Mouse (Mus musculus): ENCODE results near the gene Dpp4. TPM values are rescaled to one million over a fixed set of nuclear protein-coding genes. Genes with fewer than 3 reads are reported as not detected.

Gene Dpp4
- polyA plus RNA-seq, 1 experiment, result 23.5 TPM

- Histone ChIP-seq H3K27me3 (ENCODE audit: control insufficient read depth, insufficient read depth, low read length) (no peaks in the 10 kb centered on the region), H3K36me3 (ENCODE audit: control insufficient read depth, insufficient read depth, low read length) (peaks cover 27% of the 10 kb centered on the region), H3K27ac (ENCODE audit: control insufficient read depth, insufficient read depth, low read length) (no peak overlapping the region), H3K4me3 (ENCODE audit: control insufficient read depth, insufficient read depth, low read length) (no peak overlapping the region), H3K4me1 (replicated peaks; ENCODE audit: control insufficient read depth, insufficient read depth, low read length) (no peaks in the 10 kb centered on the region)
- TF ChIP-seq CTCF (IDR thresholded peaks at IDR 0.05; ENCODE audit: borderline replicate concordance, control insufficient read depth, extremely low read depth, insufficient read depth, low read length, poor library complexity) (no peak), POLR2A (IDR thresholded peaks at IDR 0.05; ENCODE audit: control insufficient read depth, extremely low read depth, insufficient read depth, low read length, poor library complexity) (no peak)
- DNase-seq, result no peak
- WGBS, result 90% methylated on average over 2 of the region's 2 CpGs
These were observed 42.0 kb downstream of the Dpp4 start for GRCm38 (mm10) chr2:62370048-62370447.

GRCm38 (mm10) chr2:62368349-62369053 lies 43.5 kb downstream of the Dpp4 start:
- DNase-seq, result no peak
- no peaks in the 10 kb centered on the region for H3K4me1 ChIP-seq (replicated peaks; ENCODE audit: control insufficient read depth, insufficient read depth, low read length)
- peaks cover 20% of the 10 kb centered on the region for H3K36me3 ChIP-seq (ENCODE audit: control insufficient read depth, insufficient read depth, low read length)
- H3K4me3 ChIP-seq (ENCODE audit: control insufficient read depth, insufficient read depth, low read length), result no peak overlapping the region
- TF ChIP-seq CTCF (IDR thresholded peaks at IDR 0.05; ENCODE audit: borderline replicate concordance, control insufficient read depth, extremely low read depth, insufficient read depth, low read length, poor library complexity), result no peak
- no peak for TF ChIP-seq POLR2A (IDR thresholded peaks at IDR 0.05; ENCODE audit: control insufficient read depth, extremely low read depth, insufficient read depth, low read length, poor library complexity)
- no peak overlapping the region for H3K27ac ChIP-seq (ENCODE audit: control insufficient read depth, insufficient read depth, low read length)
- WGBS, result 99% methylated on average over 5 of the region's 5 CpGs
- no peaks in the 10 kb centered on the region for H3K27me3 ChIP-seq (ENCODE audit: control insufficient read depth, insufficient read depth, low read length)

DNA sequence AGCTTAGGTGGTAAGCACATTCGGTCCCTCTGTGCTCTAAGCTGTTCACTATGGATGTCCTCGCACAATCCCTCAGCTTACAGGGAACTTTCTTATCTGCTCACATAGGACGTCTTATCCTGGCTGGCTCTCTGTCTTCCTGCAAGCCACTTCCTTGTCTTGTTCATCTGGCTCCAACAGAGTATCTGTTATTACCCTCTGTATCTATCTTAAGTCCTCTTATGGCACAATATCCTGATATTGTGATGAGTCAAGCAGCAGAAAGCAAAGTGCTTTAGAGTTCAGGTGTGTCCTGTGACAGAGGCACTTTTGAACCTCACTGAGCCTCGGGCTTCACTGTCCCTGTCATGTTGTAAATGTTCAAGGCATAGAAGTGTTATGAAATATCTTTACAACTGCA lies 48.4 kb downstream of the Dpp4 start:
- no peak for DNase-seq
- Histone ChIP-seq H3K4me1 (replicated peaks; ENCODE audit: control insufficient read depth, insufficient read depth, low read length) (no peaks in the 10 kb centered on the region; the same call in 1 of the 2 replicates), H3K27ac (ENCODE audit: control insufficient read depth, insufficient read depth, low read length) (no peak overlapping the region), H3K36me3 (ENCODE audit: control insufficient read depth, insufficient read depth, low read length) (peaks cover 7% of the 10 kb centered on the region; the same call in 1 of the 2 replicates), H3K4me3 (ENCODE audit: control insufficient read depth, insufficient read depth, low read length) (no peak overlapping the region), H3K27me3 (ENCODE audit: control insufficient read depth, insufficient read depth, low read length) (no peaks in the 10 kb centered on the region)
- TF ChIP-seq POLR2A (IDR thresholded peaks at IDR 0.05; ENCODE audit: control insufficient read depth, extremely low read depth, insufficient read depth, low read length, poor library complexity), result no peak
- TF ChIP-seq CTCF (IDR thresholded peaks at IDR 0.05; ENCODE audit: borderline replicate concordance, control insufficient read depth, extremely low read depth, insufficient read depth, low read length, poor library complexity), result no peak
- WGBS, result 92% methylated on average over 4 of the region's 4 CpGs

- no peak for TF ChIP-seq CTCF (IDR thresholded peaks at IDR 0.05; ENCODE audit: borderline replicate concordance, control insufficient read depth, extremely low read depth, insufficient read depth, low read length, poor library complexity)
- no peak for TF ChIP-seq POLR2A (IDR thresholded peaks at IDR 0.05; ENCODE audit: control insufficient read depth, extremely low read depth, insufficient read depth, low read length, poor library complexity)
- Histone ChIP-seq H3K36me3 (ENCODE audit: control insufficient read depth, insufficient read depth, low read length) (peaks cover 7% of the 10 kb centered on the region; the same call in 1 of the 2 replicates), H3K4me3 (ENCODE audit: control insufficient read depth, insufficient read depth, low read length) (no peak overlapping the region), H3K4me1 (replicated peaks; ENCODE audit: control insufficient read depth, insufficient read depth, low read length) (no peaks in the 10 kb centered on the region; the same call in 1 of the 2 replicates), H3K27me3 (ENCODE audit: control insufficient read depth, insufficient read depth, low read length) (no peaks in the 10 kb centered on the region), H3K27ac (ENCODE audit: control insufficient read depth, insufficient read depth, low read length) (no peak overlapping the region)
- no peak for DNase-seq
- 98% methylated on average over 9 of the region's 9 CpGs for WGBS
These were observed 49.8 kb downstream of the Dpp4 start for GRCm38 (mm10) chr2:62362211-62362610.

- no peak overlapping the region for H3K4me3 ChIP-seq (ENCODE audit: control insufficient read depth, insufficient read depth, low read length)
- DNase-seq, result no peak
- H3K27ac ChIP-seq (ENCODE audit: control insufficient read depth, insufficient read depth, low read length), result no peak overlapping the region
- peaks cover 7% of the 10 kb centered on the region; the same call in 1 of the 2 replicates for H3K36me3 ChIP-seq (ENCODE audit: control insufficient read depth, insufficient read depth, low read length)
- 77% methylated on average over 3 of the region's 3 CpGs for WGBS
- no peaks in the 10 kb centered on the region for H3K27me3 ChIP-seq (ENCODE audit: control insufficient read depth, insufficient read depth, low read length)
- no peak for TF ChIP-seq POLR2A (IDR thresholded peaks at IDR 0.05; ENCODE audit: control insufficient read depth, extremely low read depth, insufficient read depth, low read length, poor library complexity)
- H3K4me1 ChIP-seq (replicated peaks; ENCODE audit: control insufficient read depth, insufficient read depth, low read length), result no peaks in the 10 kb centered on the region; the same call in 1 of the 2 replicates
These were observed 50.5 kb downstream of the Dpp4 start for GRCm38 (mm10) chr2:62361514-62361913.

DNA sequence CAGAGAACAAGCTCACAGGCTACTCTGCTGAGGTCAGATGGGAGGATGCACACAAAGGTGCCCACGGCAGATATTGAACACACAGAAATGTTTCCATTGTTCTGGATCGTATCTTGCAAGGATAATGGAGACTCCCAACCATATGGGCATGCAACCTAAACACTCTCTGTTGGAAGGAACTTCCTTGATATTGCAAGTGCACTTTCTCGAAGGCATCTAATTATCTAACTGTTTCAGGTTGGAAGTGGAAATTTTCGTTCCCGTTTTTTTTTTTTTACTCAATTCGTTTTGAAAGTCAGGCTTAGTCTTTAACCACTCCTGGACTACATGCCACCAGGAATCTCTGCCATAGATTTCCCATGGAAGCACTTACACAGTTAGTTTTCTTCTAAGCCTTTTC lies 51.2 kb downstream of the Dpp4 start:
- DNase-seq, result no peak
- Histone ChIP-seq H3K36me3 (ENCODE audit: control insufficient read depth, insufficient read depth, low read length) (peaks cover 7% of the 10 kb centered on the region; the same call in 1 of the 2 replicates), H3K27me3 (ENCODE audit: control insufficient read depth, insufficient read depth, low read length) (no peaks in the 10 kb centered on the region), H3K27ac (ENCODE audit: control insufficient read depth, insufficient read depth, low read length) (no peak overlapping the region), H3K4me1 (replicated peaks; ENCODE audit: control insufficient read depth, insufficient read depth, low read length) (no peaks in the 10 kb centered on the region; the same call in 1 of the 2 replicates), H3K4me3 (ENCODE audit: control insufficient read depth, insufficient read depth, low read length) (no peak overlapping the region)
- TF ChIP-seq POLR2A (IDR thresholded peaks at IDR 0.05; ENCODE audit: control insufficient read depth, extremely low read depth, insufficient read depth, low read length, poor library complexity) (no peak), CTCF (IDR thresholded peaks at IDR 0.05; ENCODE audit: borderline replicate concordance, control insufficient read depth, extremely low read depth, insufficient read depth, low read length, poor library complexity) (no peak)
- WGBS, result 92% methylated on average over 6 of the region's 6 CpGs

All from thymus, adult 2 months (tissue).